Mouse (Mus musculus) stomach, embryonic 16.5 days (tissue): ENCODE data around the gene Fat2. TPM values are rescaled to one million over a fixed set of nuclear protein-coding genes. Genes with fewer than 3 reads are reported as not detected.

Experiments
- ATAC-seq: fragments of 200-750 bp; cut with Nextera tagmentation; 2 replicates; pipeline ENCODE4 v1.8.0; 2017; ENCODE audit warnings: moderate number of reproducible peaks, moderate TSS enrichment; ENCODE audit not compliant: insufficient read depth, low FRiP score
- H3K27ac ChIP-seq: fragments of 300-500 bp; sonication (generic); 2 replicates; pipeline ENCODE4 v1.5.1; 2014; ENCODE audit warnings: low read length
- H3K27me3 ChIP-seq: fragments of 300-500 bp; sonication (generic); 2 replicates; pipeline ENCODE4 v1.6.1; 2014; ENCODE audit warnings: low read length, control low read depth, mixed read lengths; ENCODE audit not compliant: control insufficient read depth, insufficient read depth
- H3K36me3 ChIP-seq: fragments of 300-500 bp; sonication (generic); 2 replicates; pipeline ENCODE4 v1.6.1; 2014; ENCODE audit warnings: low read length; ENCODE audit not compliant: control insufficient read depth, insufficient read depth
- H3K4me1 ChIP-seq: fragments of 300-500 bp; sonication (generic); 2 replicates; pipeline ENCODE4 v1.6.1; 2014; ENCODE audit warnings: low read length, control low read depth, mixed read lengths; ENCODE audit not compliant: control insufficient read depth, insufficient read depth
- H3K4me2 ChIP-seq: fragments of 300-500 bp; sonication (generic); 2 replicates; pipeline ENCODE4 v1.6.1; 2014; ENCODE audit warnings: low read depth, low read length, mixed read lengths
- H3K4me3 ChIP-seq: fragments of 300-500 bp; sonication (generic); replicated peaks from 2 replicates; pipeline ENCODE4 v1.5.1; 2014; ENCODE audit warnings: mild to moderate bottlenecking, low read length
- H3K9ac ChIP-seq: fragments of 300-500 bp; sonication (generic); 2 replicates; pipeline ENCODE4 v1.6.1; 2014; ENCODE audit warnings: low read length
- H3K9me3 ChIP-seq: fragments of 300-500 bp; sonication (generic); replicated peaks from 2 replicates; pipeline ENCODE4 v1.6.1; 2016; ENCODE audit warnings: low read length, control low read depth; ENCODE audit not compliant: control insufficient read depth
- WGBS: fragments of 180-500 bp; shearing (Covaris S2); extraction: QIAGEN DNeasy Blood & Tissue Kit; methylation state at CpG from one replicate; pipeline ENCODE4 v1.1.7; 2014; 5-methylcytosine and 5-hydroxymethylcytosine counted together
- polyA plus RNA-seq: library from polyadenylated mRNA; unstranded; fragments of >200 nt; fragmentation: Nextera tagmentation; extraction: Ambion mirVana; gene quantifications from 2 replicates; pipeline ENCODE4 v1.2.1, GENCODE M21; 2015

Gene Fat2
- polyA plus RNA-seq, 1 experiment from 2014 or later: 1.2 TPM

DNA sequence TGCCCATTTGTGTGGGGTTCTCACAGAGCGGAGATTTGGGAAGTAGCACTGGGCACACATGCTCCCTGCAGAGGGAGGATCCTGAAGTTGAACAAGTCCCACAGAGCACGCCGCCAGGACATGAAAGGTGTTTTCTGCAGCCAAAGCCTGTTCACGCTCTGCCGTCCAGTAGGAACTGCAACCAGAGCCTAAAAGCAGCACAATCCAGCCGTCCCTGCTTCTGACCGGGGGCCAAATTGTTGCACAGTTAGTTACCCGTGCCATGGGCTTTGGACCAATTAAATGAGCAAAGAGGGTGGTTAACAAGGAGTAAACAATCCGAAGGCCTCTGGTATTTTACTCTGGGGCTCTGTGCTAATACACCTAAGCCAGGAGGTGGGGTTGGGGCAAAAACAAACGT, 31.4 kb upstream of the Fat2 start:
- no peak overlapping the region for H3K27ac ChIP-seq
- WGBS: 70% methylated on average over 10 of the region's 10 CpGs
- ATAC-seq: no peak

DNA sequence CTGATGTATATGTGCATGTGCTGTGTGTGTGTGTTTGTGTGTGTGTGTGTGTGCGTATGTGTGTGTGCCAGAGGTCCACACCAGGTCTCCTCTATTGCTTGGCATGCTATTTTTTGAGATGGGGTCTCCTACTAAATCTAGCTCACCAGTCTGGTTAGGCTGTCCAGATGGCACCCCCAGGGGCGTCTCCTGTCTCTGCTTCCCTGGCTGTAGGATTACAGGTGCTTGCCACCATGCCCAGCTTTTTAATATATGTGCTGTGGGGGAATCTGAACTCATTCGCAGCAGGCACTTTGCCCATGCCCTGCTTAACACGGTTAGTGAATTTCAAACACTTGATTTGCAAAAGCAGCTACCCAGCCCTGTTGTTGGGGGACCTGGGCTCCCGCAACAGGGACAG, 29.5 kb upstream of the Fat2 start:
- Histone ChIP-seq H3K4me1 (no peaks in the 10 kb centered on the region), H3K27ac (no peak overlapping the region), H3K4me2 (no peak overlapping the region), H3K9ac (no peak overlapping the region), H3K27me3 (no peaks in the 10 kb centered on the region), H3K9me3 (no peaks in the 10 kb centered on the region), H3K4me3 (no peak overlapping the region), H3K36me3 (no peaks in the 10 kb centered on the region)
- no peak for ATAC-seq
- 80% methylated on average over 5 of the region's 5 CpGs for WGBS

More for the DNA sequence above, 31.4 kb upstream of the Fat2 start:
- H3K27me3 ChIP-seq: no peaks in the 10 kb centered on the region
- H3K36me3 ChIP-seq: no peaks in the 10 kb centered on the region
- H3K4me3 ChIP-seq: no peak overlapping the region
- no peaks in the 10 kb centered on the region for H3K4me1 ChIP-seq
- no peak overlapping the region for H3K9ac ChIP-seq
- no peak overlapping the region for H3K4me2 ChIP-seq
- H3K9me3 ChIP-seq: no peaks in the 10 kb centered on the region

DNA sequence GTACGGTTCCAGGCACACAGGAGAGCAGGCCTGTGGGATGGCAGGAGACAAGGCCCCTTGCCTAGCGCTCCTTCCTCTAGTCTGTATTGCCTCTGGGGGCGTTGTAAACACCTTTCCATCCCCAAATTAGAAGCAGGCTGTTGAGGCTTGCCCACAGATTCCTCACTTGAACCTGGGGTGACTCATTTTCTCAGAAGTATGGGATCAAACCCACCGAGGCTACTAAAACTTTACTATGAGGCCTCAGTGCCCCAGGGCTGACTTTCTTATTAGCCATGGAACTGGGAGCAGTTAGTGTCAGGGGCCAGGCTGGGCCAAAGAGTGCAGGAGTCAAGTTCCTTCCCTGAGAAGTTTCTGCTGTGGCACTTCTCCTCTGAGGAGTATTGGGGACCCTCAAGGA, 28.9 kb upstream of the Fat2 start:
- Histone ChIP-seq H3K9ac (no peak overlapping the region), H3K4me2 (no peak overlapping the region), H3K4me1 (no peaks in the 10 kb centered on the region), H3K9me3 (no peaks in the 10 kb centered on the region), H3K27ac (no peak overlapping the region), H3K27me3 (no peaks in the 10 kb centered on the region), H3K4me3 (no peak overlapping the region), H3K36me3 (no peaks in the 10 kb centered on the region)
- 54% methylated on average over 4 of the region's 4 CpGs for WGBS
- no peak for ATAC-seq

DNA sequence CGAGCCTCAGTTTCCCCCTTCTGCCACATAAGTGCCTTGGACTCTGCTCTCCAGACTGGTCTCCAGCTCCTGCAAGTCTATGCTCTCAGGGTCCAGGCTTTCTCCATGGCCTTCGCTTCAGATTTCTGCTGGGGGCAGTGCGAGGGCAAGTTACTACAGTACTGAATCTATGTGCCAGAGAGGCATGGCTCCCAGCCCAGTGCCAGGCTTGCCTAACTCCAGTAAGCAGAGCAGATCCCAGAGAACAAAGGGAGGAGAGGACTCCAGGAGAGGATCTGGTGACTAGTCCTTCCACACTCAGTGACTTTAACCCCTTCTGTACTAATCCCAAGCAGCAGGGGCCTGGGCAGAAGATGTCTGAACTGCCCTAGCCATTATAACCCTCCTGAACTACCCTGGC, 28.3 kb upstream of the Fat2 start:
- 90% methylated on average over 3 of the region's 3 CpGs for WGBS
- H3K9ac ChIP-seq: no peak overlapping the region
- no peaks in the 10 kb centered on the region for H3K36me3 ChIP-seq
- no peak for ATAC-seq
- H3K4me1 ChIP-seq: no peaks in the 10 kb centered on the region
- H3K27me3 ChIP-seq: no peaks in the 10 kb centered on the region
- no peaks in the 10 kb centered on the region for H3K9me3 ChIP-seq
- no peak overlapping the region for H3K4me3 ChIP-seq
- no peak overlapping the region for H3K4me2 ChIP-seq
- H3K27ac ChIP-seq: no peak overlapping the region

DNA sequence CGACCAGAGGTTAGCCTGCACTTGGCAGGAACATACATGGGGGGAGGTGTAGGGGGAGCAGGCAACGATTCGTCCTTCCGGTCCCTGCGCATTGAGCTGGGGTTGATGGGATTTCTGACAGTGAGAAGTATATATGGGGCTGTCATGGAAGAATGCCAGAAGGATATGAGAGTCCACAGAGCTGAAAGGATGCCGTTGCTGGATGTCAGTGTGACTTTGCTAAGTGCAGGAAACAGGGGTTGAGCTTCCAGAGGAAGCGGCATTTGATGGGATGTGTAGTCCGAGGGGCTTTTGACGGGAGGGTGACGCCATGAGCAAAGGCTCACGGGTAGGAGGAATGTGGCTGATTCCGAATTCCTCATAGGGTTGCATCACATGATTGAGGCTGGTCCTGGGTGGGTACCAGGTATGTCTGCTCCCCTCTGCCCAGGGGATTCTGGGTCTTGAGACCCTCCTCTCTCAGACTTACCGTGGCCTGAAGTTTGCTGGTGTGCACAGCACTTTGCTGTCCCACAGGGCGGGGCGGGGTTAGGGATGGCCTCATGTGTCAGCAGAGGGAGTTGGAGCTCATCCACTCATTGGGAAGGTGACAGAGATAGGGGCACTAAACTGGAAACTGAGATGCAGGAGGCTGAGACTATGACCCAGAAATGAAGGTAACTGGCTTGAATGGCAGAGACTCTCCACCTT, 21.9 kb upstream of the Fat2 start:
- Histone ChIP-seq H3K36me3 (no peaks in the 10 kb centered on the region), H3K9me3 (no peaks in the 10 kb centered on the region), H3K4me3 (no peak overlapping the region), H3K27me3 (no peaks in the 10 kb centered on the region), H3K4me2 (0 out of 2 replicates have a peak overlapping the region, but pooled peaks have one; percentile 13), H3K9ac (no peak overlapping the region; the same call in 1 of the 2 replicates), H3K4me1 (no peaks in the 10 kb centered on the region), H3K27ac (no peak overlapping the region)
- 50% methylated on average over 15 of the region's 15 CpGs for WGBS
- peak; percentile 58; the same call in 1 of the 2 replicates for ATAC-seq

DNA sequence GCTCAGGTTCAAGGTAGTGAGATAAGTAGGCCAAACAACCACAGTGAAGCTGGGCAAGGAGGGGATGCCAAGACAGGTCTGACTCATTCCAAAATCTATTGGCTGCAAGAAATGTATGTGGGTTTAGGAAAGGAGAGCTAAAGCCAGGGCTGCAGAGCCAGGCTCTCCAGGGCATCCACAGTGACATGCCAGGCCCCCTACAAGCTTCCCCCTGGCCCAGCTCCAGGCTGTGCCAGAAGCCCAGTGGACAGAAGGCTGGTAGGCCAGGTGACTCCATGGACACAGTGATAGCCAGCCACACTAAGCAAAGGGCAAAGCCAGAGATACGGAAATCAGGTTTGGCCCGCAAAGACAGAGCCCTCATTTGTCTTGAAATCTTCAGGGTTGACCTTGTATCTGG, 20.5 kb upstream of the Fat2 start:
- ATAC-seq: no peak

DNA sequence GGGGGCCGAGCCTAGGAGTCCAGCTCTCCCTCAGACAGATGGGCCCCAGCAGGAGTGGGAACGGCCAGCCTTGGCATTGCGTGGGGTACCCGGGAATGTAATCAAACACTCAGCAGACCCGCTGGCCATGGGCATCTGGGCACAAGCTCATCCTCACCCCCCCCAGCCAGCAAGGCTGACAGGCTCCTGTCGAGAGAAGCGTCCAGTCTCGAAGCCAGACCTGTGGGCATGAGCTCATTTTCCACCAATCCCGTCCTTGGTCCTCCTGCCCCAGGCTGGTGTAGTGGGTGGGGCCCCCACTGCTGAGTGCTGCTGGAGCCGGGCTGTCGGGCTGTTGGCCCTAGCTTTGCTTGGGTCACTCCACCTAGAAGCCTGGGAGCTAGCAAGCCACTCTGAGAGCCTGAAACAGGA, 5.6 kb upstream of the Fat2 start:
- no peak overlapping the region for H3K27ac ChIP-seq
- 55% methylated on average over 11 of the region's 11 CpGs for WGBS
- no peaks in the 10 kb centered on the region for H3K36me3 ChIP-seq
- H3K4me1 ChIP-seq: no peaks in the 10 kb centered on the region
- H3K9me3 ChIP-seq: no peaks in the 10 kb centered on the region
- no peak overlapping the region for H3K4me2 ChIP-seq
- H3K9ac ChIP-seq: no peak overlapping the region
- H3K4me3 ChIP-seq: no peak overlapping the region
- peak; percentile 47; the same call in 1 of the 2 replicates for ATAC-seq
- H3K27me3 ChIP-seq: no peaks in the 10 kb centered on the region

More for the DNA sequence above, 20.5 kb upstream of the Fat2 start:
- WGBS: 85% methylated on average over 2 of the region's 2 CpGs
- Histone ChIP-seq H3K9ac (no peak overlapping the region), H3K4me1 (no peaks in the 10 kb centered on the region), H3K4me3 (no peak overlapping the region), H3K27ac (no peak overlapping the region), H3K36me3 (no peaks in the 10 kb centered on the region), H3K9me3 (no peaks in the 10 kb centered on the region), H3K27me3 (no peaks in the 10 kb centered on the region), H3K4me2 (no peak overlapping the region)

DNA sequence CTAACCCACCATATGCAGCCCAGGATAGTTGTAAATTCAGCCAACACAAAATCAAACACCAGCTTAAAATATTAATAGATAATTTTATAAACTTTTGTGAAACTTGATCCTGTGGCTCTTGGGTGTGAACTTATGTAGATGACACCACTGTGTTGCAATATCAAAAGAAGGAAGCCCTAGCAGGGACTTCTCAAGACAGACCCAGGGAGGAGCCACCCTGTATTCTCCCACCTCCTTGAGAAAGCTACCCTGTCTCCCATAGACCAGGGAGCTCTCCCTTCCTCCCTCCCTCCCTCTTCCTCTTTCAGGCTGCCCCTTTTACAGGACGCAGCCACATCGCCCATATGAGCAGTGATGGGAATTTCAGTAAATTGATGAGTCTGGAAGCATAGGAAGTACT, 4.4 kb upstream of the Fat2 start:
- no peaks in the 10 kb centered on the region for H3K9me3 ChIP-seq
- H3K27me3 ChIP-seq: no peaks in the 10 kb centered on the region
- no peaks in the 10 kb centered on the region for H3K36me3 ChIP-seq
- no peak for ATAC-seq
- H3K4me1 ChIP-seq: no peaks in the 10 kb centered on the region
- H3K27ac ChIP-seq: no peak overlapping the region
- 59% methylated on average over 2 of the region's 2 CpGs for WGBS
- H3K9ac ChIP-seq: no peak overlapping the region
- H3K4me3 ChIP-seq: no peak overlapping the region
- H3K4me2 ChIP-seq: no peak overlapping the region

DNA sequence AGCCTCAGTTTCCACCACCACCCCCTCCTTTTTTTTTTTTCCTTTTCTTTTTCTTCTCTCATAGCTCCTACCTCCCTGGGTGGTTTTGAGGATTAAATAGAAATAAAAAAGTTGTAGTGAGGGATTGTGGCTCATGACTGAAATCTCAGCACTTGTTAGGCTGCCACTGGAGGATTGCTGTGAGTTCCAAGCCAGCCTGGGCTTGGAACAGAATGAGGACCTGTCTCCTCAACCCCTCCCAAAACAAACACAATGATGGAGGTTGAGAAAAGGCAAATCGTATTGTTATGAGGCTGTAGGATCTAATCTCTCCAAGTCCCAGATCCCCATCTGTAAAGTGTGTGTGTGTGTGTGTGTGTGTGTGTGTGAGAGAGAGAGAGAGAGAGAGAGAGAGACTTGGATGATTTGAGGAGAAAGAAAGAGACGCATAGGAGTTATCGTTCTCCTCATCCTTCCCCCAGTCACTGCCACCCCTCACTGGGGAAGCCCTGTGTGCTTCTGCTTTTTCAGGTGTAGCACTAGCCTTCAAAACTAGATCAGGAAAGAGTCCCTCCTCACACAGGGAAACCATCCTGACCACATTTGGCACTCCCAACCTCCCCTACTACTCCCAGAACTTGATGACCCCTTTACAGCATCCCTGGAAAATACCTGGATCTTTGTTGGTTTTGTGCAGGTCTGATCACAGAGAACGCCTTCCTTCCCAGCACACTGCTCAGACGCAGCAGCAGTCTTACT, 837 bp upstream of the Fat2 start:
- ATAC-seq: no peak
- no peak overlapping the region for H3K27ac ChIP-seq
- no peaks in the 10 kb centered on the region for H3K4me1 ChIP-seq
- no peak overlapping the region for H3K4me3 ChIP-seq
- no peaks in the 10 kb centered on the region for H3K27me3 ChIP-seq
- WGBS: 72% methylated on average over 5 of the region's 5 CpGs
- no peaks in the 10 kb centered on the region for H3K9me3 ChIP-seq
- H3K36me3 ChIP-seq: no peaks in the 10 kb centered on the region
- no peak overlapping the region; the same call in 1 of the 2 replicates for H3K9ac ChIP-seq
- H3K4me2 ChIP-seq: no peak overlapping the region
